Mouse (Mus musculus): ENCODE data around the gene Wfdc9. TPM values are rescaled to one million over a fixed set of nuclear protein-coding genes. Genes with fewer than 3 reads are reported as not detected.

The Wfdc9 gene
- not detected in 2 replicates for polyA plus RNA-seq (2016; fragmentation: Nextera tagmentation; extraction: Ambion mirVana)

- Histone ChIP-seq H3K4me3 (no peak within 1 kb of the TSS), H3K4me1 (no peaks in the 10 kb centered on the region), H3K36me3 (replicated peaks) (no peaks in the 10 kb centered on the region), H3K27ac (replicated peaks) (no peak within 1 kb of the TSS), H3K9me3 (no peaks in the 10 kb centered on the region), H3K27me3 (replicated peaks; ENCODE audit: low read depth, poor library complexity, severe bottlenecking) (no peaks in the 10 kb centered on the region)
- DNase-seq (ENCODE audit: low spot score), result no peak
- WGBS, result 82% methylated on average over 9 of the region's 9 CpGs
Observed at GRCm38 (mm10) chr2:164656483-164656882, at the start of gene Wfdc9. Gene Wfdc9 (minus strand): TSS chr2:164656583.

GRCm38 (mm10) chr2:164705991-164706390 is 49.6 kb upstream of the Wfdc9 start:
- H3K27me3 ChIP-seq (replicated peaks; ENCODE audit: low read depth, poor library complexity, severe bottlenecking), result no peaks in the 10 kb centered on the region
- H3K27ac ChIP-seq (replicated peaks), result no peak overlapping the region
- H3K36me3 ChIP-seq (replicated peaks), result no peaks in the 10 kb centered on the region
- H3K4me1 ChIP-seq, result no peaks in the 10 kb centered on the region
- 93% methylated on average over 14 of the region's 14 CpGs for WGBS
- no peaks in the 10 kb centered on the region for H3K9me3 ChIP-seq
- DNase-seq (ENCODE audit: low spot score), result no peak
- H3K4me3 ChIP-seq, result no peak overlapping the region

- DNase-seq (ENCODE audit: low spot score), result no peak
- H3K4me1 ChIP-seq, result no peaks in the 10 kb centered on the region
- WGBS, result 94% methylated on average over 6 of the region's 6 CpGs
Observed at GRCm38 (mm10) chr2:164705328-164705727, 48.9 kb upstream of the Wfdc9 start.

DNA sequence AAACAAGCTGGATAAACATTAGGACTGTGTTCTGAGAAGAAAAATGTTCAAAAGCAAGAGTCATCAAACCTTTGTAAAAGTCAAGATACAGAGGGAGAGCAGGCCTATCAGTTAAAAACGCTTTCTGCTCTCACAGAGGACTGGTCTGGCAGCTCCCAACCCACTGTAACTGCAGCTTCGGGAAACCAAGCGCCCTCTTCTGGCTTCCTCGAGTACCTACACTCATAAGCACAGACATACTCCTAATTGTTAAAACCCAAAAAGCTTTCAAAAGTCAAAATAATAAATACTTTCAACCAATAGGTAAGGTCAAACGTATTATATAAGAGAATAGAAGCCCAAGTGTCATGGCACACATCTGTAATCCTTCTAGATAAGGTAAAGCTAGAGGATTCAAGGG is 47.9 kb upstream of the Wfdc9 start:
- Histone ChIP-seq H3K4me3 (no peak overlapping the region), H3K27me3 (replicated peaks; ENCODE audit: low read depth, poor library complexity, severe bottlenecking) (no peaks in the 10 kb centered on the region), H3K4me1 (no peaks in the 10 kb centered on the region), H3K27ac (replicated peaks) (no peak overlapping the region), H3K36me3 (replicated peaks) (no peaks in the 10 kb centered on the region), H3K9me3 (no peaks in the 10 kb centered on the region)
- WGBS, result 72% methylated on average over 5 of the region's 5 CpGs
- no peak for DNase-seq (ENCODE audit: low spot score)

More at GRCm38 (mm10) chr2:164705328-164705727, 48.9 kb upstream of the Wfdc9 start:
- Histone ChIP-seq H3K4me3 (no peak overlapping the region), H3K27ac (replicated peaks) (no peak overlapping the region), H3K27me3 (replicated peaks; ENCODE audit: low read depth, poor library complexity, severe bottlenecking) (no peaks in the 10 kb centered on the region), H3K36me3 (replicated peaks) (no peaks in the 10 kb centered on the region), H3K9me3 (no peaks in the 10 kb centered on the region)

- H3K36me3 ChIP-seq (replicated peaks), result no peaks in the 10 kb centered on the region
- H3K27ac ChIP-seq (replicated peaks), result no peak overlapping the region
- 90% methylated on average over 5 of the region's 5 CpGs for WGBS
- no peaks in the 10 kb centered on the region for H3K4me1 ChIP-seq
- no peak overlapping the region for H3K4me3 ChIP-seq
- H3K9me3 ChIP-seq, result no peaks in the 10 kb centered on the region
- no peaks in the 10 kb centered on the region for H3K27me3 ChIP-seq (replicated peaks; ENCODE audit: low read depth, poor library complexity, severe bottlenecking)
- DNase-seq (ENCODE audit: low spot score), result no peak
Observed at GRCm38 (mm10) chr2:164701761-164702160, 45.4 kb upstream of the Wfdc9 start.

DNA sequence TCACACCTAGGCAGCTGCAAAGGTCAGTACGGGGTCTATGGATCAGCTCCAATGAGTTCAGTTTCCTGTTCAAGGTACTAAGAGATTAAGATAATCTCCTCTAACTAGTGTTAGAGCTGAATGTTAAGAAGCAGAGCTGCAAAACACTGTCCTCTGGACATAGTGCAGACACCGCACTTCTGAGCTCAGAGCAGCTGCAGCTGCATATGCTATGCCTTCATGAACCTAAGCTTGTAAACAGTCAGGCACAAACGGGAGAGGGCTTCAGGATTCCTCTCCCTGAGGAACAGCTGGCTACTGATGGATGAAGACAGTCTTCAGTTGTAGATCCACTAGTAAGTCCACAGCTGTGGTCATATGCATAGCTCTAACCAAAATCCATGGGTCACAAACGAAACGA is 44.6 kb upstream of the Wfdc9 start:
- 86% methylated on average over 5 of the region's 5 CpGs for WGBS
- Histone ChIP-seq H3K27me3 (replicated peaks; ENCODE audit: low read depth, poor library complexity, severe bottlenecking) (no peaks in the 10 kb centered on the region), H3K4me3 (no peak overlapping the region), H3K9me3 (no peaks in the 10 kb centered on the region), H3K36me3 (replicated peaks) (no peaks in the 10 kb centered on the region), H3K27ac (replicated peaks) (no peak overlapping the region), H3K4me1 (no peaks in the 10 kb centered on the region)
- no peak for DNase-seq (ENCODE audit: low spot score)

GRCm38 (mm10) chr2:164698201-164698600 is 41.8 kb upstream of the Wfdc9 start, which contains the start of gene Spint4:
Gene Spint4 (plus strand): TSS chr2:164698501.
- Histone ChIP-seq H3K4me1 (no peaks in the 10 kb centered on the region), H3K4me3 (no peak within 1 kb of the TSS), H3K27me3 (replicated peaks; ENCODE audit: low read depth, poor library complexity, severe bottlenecking) (no peaks in the 10 kb centered on the region), H3K36me3 (replicated peaks) (no peaks in the 10 kb centered on the region), H3K27ac (replicated peaks) (no peak within 1 kb of the TSS), H3K9me3 (no peaks in the 10 kb centered on the region)
- 83% methylated on average over 4 of the region's 4 CpGs for WGBS
- no peak for DNase-seq (ENCODE audit: low spot score)

- H3K27me3 ChIP-seq (replicated peaks; ENCODE audit: low read depth, poor library complexity, severe bottlenecking), result no peaks in the 10 kb centered on the region
- H3K4me1 ChIP-seq, result 0 out of 2 replicates have a peak, but pooled peaks cover 3% of the 10 kb centered on the region
- DNase-seq (ENCODE audit: low spot score), result no peak
- no peak within 1 kb of the TSS for H3K27ac ChIP-seq (replicated peaks)
- H3K9me3 ChIP-seq, result no peaks in the 10 kb centered on the region
- no peak within 1 kb of the TSS for H3K4me3 ChIP-seq
- 67% methylated on average over 3 of the region's 3 CpGs for WGBS
- H3K36me3 ChIP-seq (replicated peaks), result no peaks in the 10 kb centered on the region
Observed at GRCm38 (mm10) chr2:164684807-164685206, 28.4 kb upstream of the Wfdc9 start, which contains the start of gene Wfdc13. Gene Wfdc13 (plus strand): TSS chr2:164685107.

DNA sequence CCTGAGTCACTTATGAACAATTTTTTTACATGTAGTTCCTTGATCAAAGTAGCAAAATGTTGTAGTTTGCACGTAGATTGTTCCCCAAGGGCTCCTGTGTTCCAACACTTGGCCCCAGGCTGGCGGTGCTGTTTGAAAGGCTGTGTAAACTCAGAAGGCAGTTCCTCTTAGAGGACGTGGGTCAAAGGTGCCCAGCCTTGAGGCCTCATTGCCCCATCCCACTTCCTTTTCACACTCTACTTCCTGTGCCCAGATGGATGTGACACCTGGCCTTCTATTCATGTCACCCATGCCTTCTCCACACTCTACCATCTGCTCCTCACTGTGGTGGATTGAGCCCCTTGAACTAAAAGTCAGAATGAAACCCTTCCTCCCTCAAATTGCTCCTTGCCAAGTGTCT is 23.5 kb upstream of the Wfdc9 start:
- no peaks in the 10 kb centered on the region for H3K9me3 ChIP-seq
- no peak overlapping the region for H3K4me3 ChIP-seq
- no peaks in the 10 kb centered on the region for H3K27me3 ChIP-seq (replicated peaks; ENCODE audit: low read depth, poor library complexity, severe bottlenecking)
- H3K27ac ChIP-seq (replicated peaks), result no peak overlapping the region
- H3K4me1 ChIP-seq, result peaks cover 14% of the 10 kb centered on the region
- WGBS, result 36% methylated on average over 3 of the region's 3 CpGs
- peak; percentile 15 for DNase-seq (ENCODE audit: low spot score)
- no peaks in the 10 kb centered on the region for H3K36me3 ChIP-seq (replicated peaks)

DNA sequence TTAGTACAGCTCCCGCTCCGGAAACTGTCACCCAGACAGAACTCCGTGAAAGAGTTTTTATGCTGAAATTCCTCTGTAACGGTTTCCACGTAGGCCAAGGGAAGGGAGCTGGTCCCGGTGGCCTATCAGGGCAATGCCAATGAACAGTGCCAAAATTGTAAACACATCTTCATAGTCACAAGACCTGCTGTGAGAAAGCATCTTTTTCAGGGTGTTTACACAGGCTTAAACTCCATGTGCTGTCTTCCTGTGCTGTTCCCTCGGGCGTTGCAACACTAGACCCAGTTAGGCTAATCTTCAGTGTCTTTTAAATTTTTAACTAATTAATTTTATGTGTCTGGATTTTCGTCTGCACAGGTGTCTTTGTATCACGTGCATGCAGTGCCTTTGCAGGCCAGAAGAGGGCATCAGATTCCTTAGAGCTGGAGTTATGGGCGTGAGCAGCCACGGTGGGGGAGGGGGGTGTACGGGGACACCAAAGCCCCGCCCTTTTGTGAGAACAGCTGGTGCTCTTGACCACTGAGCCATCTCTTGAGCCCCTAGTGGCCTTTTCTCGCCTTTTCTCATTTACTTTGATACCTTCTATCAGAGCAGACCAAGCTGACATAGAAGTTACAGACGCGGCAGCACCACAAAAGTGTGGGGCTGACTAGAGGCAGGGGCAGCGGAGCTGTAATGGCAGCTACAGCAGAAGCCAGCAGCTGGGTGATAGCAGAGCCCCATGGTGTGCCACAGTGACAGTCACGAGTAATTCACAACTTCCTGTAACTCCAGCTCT is 22.7 kb upstream of the Wfdc9 start:
- H3K4me3 ChIP-seq, result peak overlapping the region; percentile 43
- DNase-seq (ENCODE audit: low spot score), result peak; percentile 86
- no peaks in the 10 kb centered on the region for H3K36me3 ChIP-seq (replicated peaks)
- no peaks in the 10 kb centered on the region for H3K27me3 ChIP-seq (replicated peaks; ENCODE audit: low read depth, poor library complexity, severe bottlenecking)
- 24% methylated on average over 19 of the region's 19 CpGs for WGBS
- peaks cover 14% of the 10 kb centered on the region for H3K4me1 ChIP-seq
- H3K9me3 ChIP-seq, result no peaks in the 10 kb centered on the region
- no peak overlapping the region for H3K27ac ChIP-seq (replicated peaks)

DNA sequence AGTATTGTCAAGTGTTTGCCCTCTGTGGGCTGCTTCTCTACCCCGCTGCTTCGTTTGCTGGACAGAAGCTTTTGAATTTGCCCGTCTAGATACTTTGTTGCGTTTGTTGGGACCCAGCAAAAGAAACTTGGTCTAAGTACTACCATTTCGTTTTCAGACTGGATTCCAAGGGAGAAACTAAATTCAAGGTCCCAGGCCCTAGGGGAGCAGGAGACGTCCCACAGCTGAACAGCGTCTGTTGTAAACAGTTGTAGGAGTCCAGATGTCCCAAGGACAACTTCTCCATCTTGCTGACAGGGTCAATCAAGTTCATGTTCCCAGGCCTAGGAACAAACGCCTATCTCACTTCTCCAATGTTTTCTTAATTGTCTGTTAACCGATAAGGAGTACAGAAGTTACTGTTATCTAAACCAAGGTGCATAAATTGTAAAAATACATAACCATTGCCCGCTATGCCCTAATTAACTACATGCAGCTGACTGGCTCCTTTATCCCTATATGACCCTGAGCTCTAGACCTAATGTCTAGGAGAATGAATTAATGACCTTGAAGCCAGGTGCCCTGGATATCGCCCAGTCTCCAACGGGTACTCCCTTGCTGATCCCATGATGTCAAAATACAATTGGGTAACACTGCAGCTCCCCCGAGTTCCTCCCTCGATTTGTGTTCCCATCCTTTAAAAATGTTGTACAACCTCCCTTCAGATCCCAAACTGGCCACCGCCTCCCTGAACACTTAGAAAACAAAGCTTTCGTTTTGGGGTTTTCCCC is 20.7 kb upstream of the Wfdc9 start:
- no peaks in the 10 kb centered on the region for H3K36me3 ChIP-seq (replicated peaks)
- no peaks in the 10 kb centered on the region for H3K9me3 ChIP-seq
- no peak overlapping the region for H3K27ac ChIP-seq (replicated peaks)
- no peaks in the 10 kb centered on the region for H3K27me3 ChIP-seq (replicated peaks; ENCODE audit: low read depth, poor library complexity, severe bottlenecking)
- H3K4me3 ChIP-seq, result no peak overlapping the region
- 88% methylated on average over 16 of the region's 16 CpGs for WGBS
- H3K4me1 ChIP-seq, result peaks cover 14% of the 10 kb centered on the region
- DNase-seq (ENCODE audit: low spot score), result no peak

GRCm38 (mm10) chr2:164676103-164676502 is 19.7 kb upstream of the Wfdc9 start:
- no peak for DNase-seq (ENCODE audit: low spot score)
- Histone ChIP-seq H3K4me3 (no peak overlapping the region), H3K27ac (replicated peaks) (no peak overlapping the region), H3K27me3 (replicated peaks; ENCODE audit: low read depth, poor library complexity, severe bottlenecking) (no peaks in the 10 kb centered on the region), H3K9me3 (no peaks in the 10 kb centered on the region), H3K36me3 (replicated peaks) (no peaks in the 10 kb centered on the region), H3K4me1 (peaks cover 14% of the 10 kb centered on the region)
- 76% methylated on average over 7 of the region's 7 CpGs for WGBS

DNA sequence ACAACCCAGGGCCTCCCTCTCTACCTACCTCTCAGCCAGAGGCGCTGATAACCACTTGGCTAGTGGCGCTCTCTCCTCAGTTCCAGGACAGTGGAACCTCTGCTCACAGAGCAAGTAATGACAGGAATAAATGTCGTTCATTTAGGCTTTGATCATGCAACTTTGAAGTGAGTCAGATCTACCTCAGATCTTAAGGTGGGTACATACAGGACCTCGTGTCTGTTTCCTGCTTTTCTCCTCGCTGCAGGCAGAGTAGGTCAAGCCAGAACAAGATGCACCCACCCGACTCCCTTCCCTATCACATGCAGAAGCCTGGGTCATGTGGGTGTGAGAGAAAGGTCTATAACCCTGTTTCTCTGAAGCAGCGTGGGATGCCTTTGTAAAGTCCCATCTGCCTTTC is 17.6 kb upstream of the Wfdc9 start, which contains the start of gene Wfdc11:
Gene Wfdc11, minus strand, starts transcription at position 101 of the 400 bp plus-strand sequence.
- Histone ChIP-seq H3K27ac (replicated peaks) (no peak within 1 kb of the TSS), H3K4me1 (peaks cover 4% of the 10 kb centered on the region), H3K9me3 (no peaks in the 10 kb centered on the region), H3K27me3 (replicated peaks; ENCODE audit: low read depth, poor library complexity, severe bottlenecking) (no peaks in the 10 kb centered on the region), H3K4me3 (no peak within 1 kb of the TSS), H3K36me3 (replicated peaks) (no peaks in the 10 kb centered on the region)
- 81% methylated on average over 7 of the region's 7 CpGs for WGBS
- DNase-seq (ENCODE audit: low spot score), result no peak

Data from embryonic facial prominence, embryonic 10.5 days (tissue).